In the genomic region with DNA sequence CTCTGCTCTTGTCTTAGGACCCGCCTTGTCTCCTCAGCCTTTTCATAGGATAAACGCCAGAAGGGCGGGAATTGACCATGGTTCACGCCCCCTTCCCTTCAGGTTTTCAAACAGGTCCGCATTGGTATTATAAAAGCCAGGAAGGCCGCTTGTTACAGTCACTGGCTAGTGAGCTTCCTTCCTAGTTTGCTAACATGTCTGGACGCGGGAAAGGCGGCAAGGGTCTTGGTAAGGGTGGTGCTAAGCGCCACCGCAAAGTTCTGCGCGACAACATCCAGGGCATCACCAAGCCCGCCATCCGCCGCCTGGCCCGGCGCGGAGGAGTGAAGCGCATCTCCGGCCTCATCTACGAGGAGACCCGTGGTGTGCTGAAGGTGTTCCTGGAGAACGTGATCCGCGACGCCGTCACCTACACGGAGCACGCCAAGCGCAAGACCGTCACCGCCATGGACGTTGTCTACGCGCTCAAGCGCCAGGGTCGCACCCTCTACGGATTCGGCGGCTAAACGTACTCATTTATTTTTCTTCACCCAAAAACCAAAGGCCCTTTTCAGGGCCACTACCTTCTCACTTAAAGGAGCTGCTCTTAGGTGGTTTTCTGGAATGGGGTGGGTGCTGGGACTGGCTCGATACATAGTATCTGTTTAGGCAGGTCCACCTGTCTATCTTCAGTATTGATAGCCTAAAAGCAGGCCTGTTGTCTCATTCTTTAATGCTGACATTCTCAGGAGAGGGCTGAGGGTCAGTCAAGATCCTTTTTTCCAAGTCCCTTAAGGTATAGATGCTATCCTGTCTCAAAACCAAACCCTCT, we compare ENCODE assay signal across 8 mouse cellular contexts. TPM values are rescaled to one million over a fixed set of nuclear protein-coding genes. Genes with fewer than 3 reads are reported as not detected.
DNase-seq lines count a peak whose midpoint lies in the region; ATAC-seq lines count a peak whose summit lies in the region.

A gene (plus strand): TSS at position 191 of the 811 bp plus-strand sequence.

- peak; percentile 73 for ATAC-seq in inflammation-experienced regulatory T-cells, adult 6 months
- peak; percentile 67 for ATAC-seq in megakaryocyte-erythroid progenitor cell, adult 5-6 weeks (replicated peaks; ENCODE audit: low FRiP score, low TSS enrichment, poor library complexity, severe bottlenecking)

- DNase-seq in adipocyte (ENCODE audit: low spot score) = peak; percentile 99
- peak; percentile 94 for DNase-seq in embryo, embryonic 10 days (ENCODE audit: low spot score)
- peak; percentile 81 for DNase-seq in gastrocnemius, postnatal 10 days
- peak; percentile 93 to 99 for DNase-seq in left cerebral cortex, postnatal 10 days (ENCODE audit: extremely low spot score in 1 of 2, low spot score in 2 of 2)
- peak; percentile 95 for DNase-seq in right cerebral cortex, postnatal 25 days
- peak; percentile 94 to 95 for DNase-seq in urinary bladder, postnatal 4 days (ENCODE audit: low spot score in 2 of 2)

- intact Hi-C loops in left cerebral cortex, postnatal 10 days (cut with DNase I) = loop anchor here (5.0 kb wide), 2 partner anchors 101 to 156 kb away; a partner anchor contains a TSS

RNA-seq across cellular contexts. Expression of the gene that starts here (rescaled TPM):
- total RNA-seq in gastrocnemius, postnatal 10 days (2021) = 100 to 1,000 TPM; 165 to 171 TPM
- 10 to 100 TPM; 20.7 to 55.4 (median 27.7) TPM for polyA plus RNA-seq in inflammation-experienced regulatory T-cells, adult 6 months (2017; shearing (Covaris generic))
- 100 to 1,000 TPM; 134 to 145 TPM for total RNA-seq in left cerebral cortex, postnatal 10 days (2021)
- 470 and 507 TPM in 2 replicates for total RNA-seq in megakaryocyte-erythroid progenitor cell, adult 5-6 weeks (2014; fragmentation: Nextera tagmentation)
- total RNA-seq in megakaryocyte-erythroid progenitor cell, adult 5-6 weeks (2017) = 756 and 1,171 TPM in 2 replicates

Comparison
In these comparisons a context has a peak if more than half of its experiments do, and no peak if none do; other contexts are left out.
1. Peak in every context shown above with its lines: DNase-seq and ATAC-seq.